Mouse (Mus musculus) cerebellum, adult 11 months (tissue): ENCODE data around the gene Eml1.

ENCODE experiments used
- DNase-seq: peaks from one replicate; pipeline ENCODE4 v3.0.0; 2022

The Eml1 gene

GRCm38 (mm10) chr12:108553079-108553478, 182.3 kb downstream of the Eml1 start:
- DNase-seq = no peak

- peak; percentile 77 for DNase-seq
These were observed 183.5 kb downstream of the Eml1 start, which contains the start of gene Evl for GRCm38 (mm10) chr12:108554120-108554841. Gene Evl (plus strand): TSS chr12:108554720.

- peak; percentile 46 for DNase-seq
These were observed 184.3 kb downstream of the Eml1 start for GRCm38 (mm10) chr12:108554861-108555556.

GRCm38 (mm10) chr12:108558194-108558593, 187.4 kb downstream of the Eml1 start:
- no peak for DNase-seq

GRCm38 (mm10) chr12:108563238-108563637, 192.5 kb downstream of the Eml1 start:
- DNase-seq = no peak

- no peak for DNase-seq
These were observed 194.3 kb downstream of the Eml1 start for GRCm38 (mm10) chr12:108564910-108565506.

GRCm38 (mm10) chr12:108579156-108579871, 208.6 kb downstream of the Eml1 start:
- no peak for DNase-seq

GRCm38 (mm10) chr12:108583775-108584174, 213.0 kb downstream of the Eml1 start:
- peak; percentile 28 for DNase-seq
